Comparison of ENCODE assay signal across 9 mouse cellular contexts in genomic region chr3:108977340-108978030, GRCm38 (mm10). TPM values are rescaled to one million over a fixed set of nuclear protein-coding genes. Genes with fewer than 3 reads are reported as not detected.
DNase-seq lines count a peak whose midpoint lies in the region; ATAC-seq and TF ChIP-seq lines count a peak whose summit lies in the region.
"Had no signal": no experiment of that assay in that cellular context is flagged by ENCODE, and none has a peak within 500 bp of the region (broad histone marks: within the 10 kb centered on the region; RNA-seq: fewer than 3 reads in every experiment).

No protein-coding gene starts in this region.

- ATAC-seq in midbrain, postnatal 0 days (ENCODE audit: low FRiP score) = no peak
- no peak for ATAC-seq in midbrain, embryonic 14.5 days (ENCODE audit: low FRiP score, low TSS enrichment)
- ATAC-seq in Patski = no peak

- DNase-seq in midbrain, postnatal 0 days (ENCODE audit: low spot score) = no peak
- no peak for DNase-seq in midbrain, embryonic 14.5 days
- no peak for DNase-seq in Patski (ENCODE audit: low read depth, low spot score)
- DNase-seq in induced T-regulatory cell, adult 2 months (ENCODE audit: low read depth) = peak; percentile 61
- DNase-seq in splenic B cell, adult 2 months (ENCODE audit: low read depth, low spot score) = peak; percentile 67
- DNase-seq in cerebellum, postnatal 25 days = no peak
- no peak for DNase-seq in embryonic facial prominence, embryonic 10.5 days (ENCODE audit: low spot score)

- peaks cover 40% of the 10 kb centered on the region for H3K36me3 ChIP-seq in midbrain, postnatal 0 days (ENCODE audit: insufficient read depth, low read length)
- peaks cover 51% of the 10 kb centered on the region for H3K36me3 ChIP-seq in midbrain, embryonic 14.5 days (ENCODE audit: control insufficient read depth, insufficient read depth, low read length)
- peaks cover 6% of the 10 kb centered on the region for H3K36me3 ChIP-seq in splenic B cell, adult 2 months (ENCODE audit: control insufficient read depth, insufficient read depth, low read length, poor library complexity, severe bottlenecking)
- peaks cover 53% of the 10 kb centered on the region for H3K36me3 ChIP-seq in embryonic facial prominence, embryonic 10.5 days (replicated peaks)

- H3K4me2 ChIP-seq in midbrain, postnatal 0 days (ENCODE audit: low read depth, low read length, poor library complexity, severe bottlenecking) = no peak overlapping the region
- no peak overlapping the region for H3K4me2 ChIP-seq in midbrain, embryonic 14.5 days (ENCODE audit: low read length)

- H3K27ac ChIP-seq in midbrain, postnatal 0 days (ENCODE audit: low read depth, low read length) = no peak overlapping the region
- H3K27ac ChIP-seq in midbrain, embryonic 14.5 days (replicated peaks; ENCODE audit: low read depth, low read length) = no peak overlapping the region
- H3K27ac ChIP-seq in embryonic facial prominence, embryonic 10.5 days (replicated peaks) = no peak overlapping the region

- no peak overlapping the region for H3K4me3 ChIP-seq in midbrain, postnatal 0 days (ENCODE audit: low read depth, low read length)
- H3K4me3 ChIP-seq in midbrain, embryonic 14.5 days (replicated peaks; ENCODE audit: low read depth, low read length) = no peak overlapping the region
- H3K4me3 ChIP-seq in embryonic facial prominence, embryonic 10.5 days = no peak overlapping the region

- CTCF ChIA-PET in Patski (lab: Charles Lee) = interaction anchor here (0.7 to 1.7 kb wide), 6 partner anchors 14 to 90 kb away, joined by 3 to 5 read pairs (median 4); partner anchors contain the start of gene Fam102b

- POLR2A ChIA-PET in Patski (lab: Charles Lee) = interaction anchor here (0.9 kb wide), 1 partner anchor 60 kb away, joined by 3 read pairs; no protein-coding TSS in a partner anchor

- H3K9me3 ChIP-seq in midbrain, postnatal 0 days (ENCODE audit: low read length) = no peaks in the 10 kb centered on the region
- H3K9me3 ChIP-seq in midbrain, embryonic 14.5 days (ENCODE audit: control insufficient read depth, low read length) = no peaks in the 10 kb centered on the region
- no peaks in the 10 kb centered on the region for H3K9me3 ChIP-seq in embryonic facial prominence, embryonic 10.5 days

- H3K4me1 ChIP-seq in midbrain, postnatal 0 days (ENCODE audit: insufficient read depth, low read length) = no peaks in the 10 kb centered on the region
- H3K4me1 ChIP-seq in midbrain, embryonic 14.5 days (ENCODE audit: control insufficient read depth, insufficient read depth, low read length) = no peaks in the 10 kb centered on the region
- no peaks in the 10 kb centered on the region for H3K4me1 ChIP-seq in embryonic facial prominence, embryonic 10.5 days

- in situ Hi-C loops in Patski (cut with MboI; ENCODE audit: low pct_unique_long_range_greater_than_20kb) = no loop called here

- H3K9ac ChIP-seq in midbrain, postnatal 0 days (replicated peaks; ENCODE audit: low read length, poor library complexity, severe bottlenecking) = no peak overlapping the region
- H3K9ac ChIP-seq in midbrain, embryonic 14.5 days (replicated peaks; ENCODE audit: low read length) = no peak overlapping the region

- peak; percentile 44 for TF ChIP-seq CTCF in midbrain, postnatal 0 days (IDR thresholded peaks at IDR 0.05)
- peak; percentile 64 for TF ChIP-seq CTCF in Patski (IDR thresholded peaks at IDR 0.05)

- H3K27me3 ChIP-seq in midbrain, postnatal 0 days (ENCODE audit: insufficient read depth, low read length) = no peaks in the 10 kb centered on the region
- no peaks in the 10 kb centered on the region for H3K27me3 ChIP-seq in midbrain, embryonic 14.5 days (ENCODE audit: control insufficient read depth, insufficient read depth, low read length)
- no peaks in the 10 kb centered on the region for H3K27me3 ChIP-seq in Patski
- no peaks in the 10 kb centered on the region for H3K27me3 ChIP-seq in splenic B cell, adult 2 months (ENCODE audit: control insufficient read depth, insufficient read depth, low read length, poor library complexity, severe bottlenecking)
- H3K27me3 ChIP-seq in embryonic facial prominence, embryonic 10.5 days (replicated peaks; ENCODE audit: low read depth, poor library complexity, severe bottlenecking) = no peaks in the 10 kb centered on the region

- WGBS in midbrain, postnatal 0 days = 97% methylated on average over 13 of the region's 13 CpGs
- 95% methylated on average over 13 of the region's 13 CpGs for WGBS in midbrain, embryonic 14.5 days
- WGBS in embryonic facial prominence, embryonic 10.5 days = 95% methylated on average over 13 of the region's 13 CpGs

RNA-seq across cellular contexts. Expression of gene Gm9857, which starts 37.2 kb away (rescaled TPM):
- not detected in 2 replicates for total RNA-seq in midbrain, postnatal 0 days (2014; rRNA removed)
- polyA plus RNA-seq in midbrain, postnatal 0 days (2015; fragmentation: Nextera tagmentation; extraction: Ambion mirVana) = not detected in 2 replicates
- polyA plus RNA-seq in midbrain, embryonic 14.5 days (2014; fragmentation: Nextera tagmentation; extraction: Ambion mirVana) = 2.0 TPM in 1 of 2 replicates, not detected in the other
- not detected for polyA plus RNA-seq in Patski (2021)
- not detected in 2 replicates for polyA plus RNA-seq in embryonic facial prominence, embryonic 10.5 days (2016; fragmentation: Nextera tagmentation; extraction: Ambion mirVana)
- total RNA-seq: heart, postnatal 36 days; layer of hippocampus, adult 8-10 months had no signal

RNA-seq across cellular contexts. Expression of gene Henmt1, which starts 37.8 kb away (rescaled TPM):
- total RNA-seq in midbrain, postnatal 0 days (2014; rRNA removed) = 1.3 and 2.3 TPM in 2 replicates
- 2.2 and 2.6 TPM in 2 replicates for polyA plus RNA-seq in midbrain, postnatal 0 days (2015; fragmentation: Nextera tagmentation; extraction: Ambion mirVana)
- polyA plus RNA-seq in midbrain, embryonic 14.5 days (2014; fragmentation: Nextera tagmentation; extraction: Ambion mirVana) = 1.0 and 2.9 TPM in 2 replicates
- polyA plus RNA-seq in Patski (2021) = 0.04 TPM
- polyA plus RNA-seq in embryonic facial prominence, embryonic 10.5 days (2016; fragmentation: Nextera tagmentation; extraction: Ambion mirVana) = 0.45 and 0.74 TPM in 2 replicates
- total RNA-seq: heart, postnatal 36 days had no signal

RNA-seq across cellular contexts. Expression of gene Fam102b, which starts 49.9 kb away (rescaled TPM):
- total RNA-seq in midbrain, postnatal 0 days (2014; rRNA removed) = 84.1 and 100 TPM in 2 replicates
- 26.6 and 29.8 TPM in 2 replicates for polyA plus RNA-seq in midbrain, postnatal 0 days (2015; fragmentation: Nextera tagmentation; extraction: Ambion mirVana)
- polyA plus RNA-seq in midbrain, embryonic 14.5 days (2014; fragmentation: Nextera tagmentation; extraction: Ambion mirVana) = 19.6 and 24.5 TPM in 2 replicates
- 30.5 TPM for polyA plus RNA-seq in Patski (2021)
- 4.6 and 5.7 TPM in 2 replicates for polyA plus RNA-seq in embryonic facial prominence, embryonic 10.5 days (2016; fragmentation: Nextera tagmentation; extraction: Ambion mirVana)

Comparison
In these comparisons a context has a peak if more than half of its experiments do, and no peak if none do; other contexts are left out.
1. DNase-seq: peak in induced T-regulatory cell, adult 2 months (single experiment) and splenic B cell, adult 2 months (single experiment); none in midbrain, postnatal 0 days (single experiment), midbrain, embryonic 14.5 days (single experiment), Patski (single experiment), cerebellum, postnatal 25 days (0 of 2) and embryonic facial prominence, embryonic 10.5 days (single experiment).